Mouse (Mus musculus): ENCODE measurements around the gene Igdcc4. TPM values are rescaled to one million over a fixed set of nuclear protein-coding genes. Genes with fewer than 3 reads are reported as not detected.
A peak's percentile ranks its signal among the peaks of the same experiment; 100 is the strongest.

The Igdcc4 gene
- polyA plus RNA-seq, 1 experiment from 2014 or later, result 10.3 TPM

- Histone ChIP-seq H3K4me3 (ENCODE audit: low read depth, low read length) (peak overlapping the region; percentile 77), H3K9ac (ENCODE audit: low read depth, low read length) (no peak overlapping the region; the same call in 1 of the 2 replicates), H3K4me2 (replicated peaks; ENCODE audit: low read depth, low read length) (peak overlapping the region; percentile 99), H3K27me3 (ENCODE audit: control insufficient read depth, insufficient read depth, low read length) (peaks cover 2% of the 10 kb centered on the region; the same call in 1 of the 2 replicates), H3K27ac (ENCODE audit: low read depth, low read length) (peak overlapping the region; percentile 70), H3K36me3 (ENCODE audit: control insufficient read depth, insufficient read depth, low read length) (no peaks in the 10 kb centered on the region), H3K9me3 (ENCODE audit: control insufficient read depth, low read length) (peaks cover 3% of the 10 kb centered on the region; the same call in 1 of the 2 replicates), H3K4me1 (replicated peaks; ENCODE audit: control insufficient read depth, insufficient read depth, low read length) (peaks cover 5% of the 10 kb centered on the region)
- DNase-seq (ENCODE audit: low spot score), result peak; percentile 39
- no peak for ATAC-seq (ENCODE audit: low FRiP score)
- 35% methylated on average over 8 of the region's 8 CpGs for WGBS
Observed at GRCm38 (mm10) chr9:65103173-65103752, 2.0 kb downstream of the Igdcc4 start.

GRCm38 (mm10) chr9:65106821-65107220, 5.5 kb downstream of the Igdcc4 start:
- WGBS, result 94% methylated on average over 4 of the region's 4 CpGs

GRCm38 (mm10) chr9:65107893-65108292, 6.6 kb downstream of the Igdcc4 start:
- H3K36me3 ChIP-seq (ENCODE audit: control insufficient read depth, insufficient read depth, low read length), result no peaks in the 10 kb centered on the region
- no peak overlapping the region for H3K27ac ChIP-seq (ENCODE audit: low read depth, low read length)
- ATAC-seq (ENCODE audit: low FRiP score) (no peak), DNase-seq (ENCODE audit: low spot score) (no peak)
- 90% methylated on average over 1 of the region's 1 CpGs for WGBS
- H3K4me3 ChIP-seq (ENCODE audit: low read depth, low read length), result no peak overlapping the region
- H3K4me2 ChIP-seq (replicated peaks; ENCODE audit: low read depth, low read length), result no peak overlapping the region
- H3K9me3 ChIP-seq (ENCODE audit: control insufficient read depth, low read length), result no peaks in the 10 kb centered on the region
- no peak overlapping the region for H3K9ac ChIP-seq (ENCODE audit: low read depth, low read length)
- H3K27me3 ChIP-seq (ENCODE audit: control insufficient read depth, insufficient read depth, low read length), result peaks cover 2% of the 10 kb centered on the region; the same call in 1 of the 2 replicates
- H3K4me1 ChIP-seq (replicated peaks; ENCODE audit: control insufficient read depth, insufficient read depth, low read length), result peaks cover 12% of the 10 kb centered on the region

More at GRCm38 (mm10) chr9:65106821-65107220, 5.5 kb downstream of the Igdcc4 start:
- Histone ChIP-seq H3K4me2 (replicated peaks; ENCODE audit: low read depth, low read length) (no peak overlapping the region), H3K9me3 (ENCODE audit: control insufficient read depth, low read length) (no peaks in the 10 kb centered on the region), H3K9ac (ENCODE audit: low read depth, low read length) (no peak overlapping the region), H3K4me3 (ENCODE audit: low read depth, low read length) (no peak overlapping the region), H3K27ac (ENCODE audit: low read depth, low read length) (no peak overlapping the region), H3K36me3 (ENCODE audit: control insufficient read depth, insufficient read depth, low read length) (no peaks in the 10 kb centered on the region), H3K27me3 (ENCODE audit: control insufficient read depth, insufficient read depth, low read length) (peaks cover 2% of the 10 kb centered on the region; the same call in 1 of the 2 replicates), H3K4me1 (replicated peaks; ENCODE audit: control insufficient read depth, insufficient read depth, low read length) (peaks cover 12% of the 10 kb centered on the region)
- DNase-seq (ENCODE audit: low spot score) (no peak), ATAC-seq (ENCODE audit: low FRiP score) (no peak)

- 6% methylated on average over 24 of the region's 24 CpGs for WGBS
- DNase-seq (ENCODE audit: low spot score), result peak; percentile 80
Observed at GRCm38 (mm10) chr9:65109132-65110072, 8.1 kb downstream of the Igdcc4 start.

GRCm38 (mm10) chr9:65111698-65112097, 10.4 kb downstream of the Igdcc4 start:
- no peak for ATAC-seq (ENCODE audit: low FRiP score)
- Histone ChIP-seq H3K4me3 (ENCODE audit: low read depth, low read length) (no peak overlapping the region), H3K4me1 (replicated peaks; ENCODE audit: control insufficient read depth, insufficient read depth, low read length) (peaks cover 7% of the 10 kb centered on the region; the same call in 1 of the 2 replicates), H3K36me3 (ENCODE audit: control insufficient read depth, insufficient read depth, low read length) (no peaks in the 10 kb centered on the region), H3K9me3 (ENCODE audit: control insufficient read depth, low read length) (no peaks in the 10 kb centered on the region), H3K4me2 (replicated peaks; ENCODE audit: low read depth, low read length) (no peak overlapping the region), H3K9ac (ENCODE audit: low read depth, low read length) (no peak overlapping the region), H3K27ac (ENCODE audit: low read depth, low read length) (no peak overlapping the region), H3K27me3 (ENCODE audit: control insufficient read depth, insufficient read depth, low read length) (no peaks in the 10 kb centered on the region)
- WGBS, result 92% methylated on average over 5 of the region's 5 CpGs
- DNase-seq (ENCODE audit: low spot score), result no peak

More at GRCm38 (mm10) chr9:65109132-65110072, 8.1 kb downstream of the Igdcc4 start:
- peaks cover 7% of the 10 kb centered on the region; the same call in 1 of the 2 replicates for H3K4me1 ChIP-seq (replicated peaks; ENCODE audit: control insufficient read depth, insufficient read depth, low read length)
- peak overlapping the region; percentile 31 for H3K4me2 ChIP-seq (replicated peaks; ENCODE audit: low read depth, low read length)
- H3K27me3 ChIP-seq (ENCODE audit: control insufficient read depth, insufficient read depth, low read length), result no peaks in the 10 kb centered on the region
- no peak overlapping the region for H3K4me3 ChIP-seq (ENCODE audit: low read depth, low read length)
- H3K27ac ChIP-seq (ENCODE audit: low read depth, low read length), result peak overlapping the region; percentile 90
- peak overlapping the region; percentile 43; the same call in 1 of the 2 replicates for H3K9ac ChIP-seq (ENCODE audit: low read depth, low read length)
- H3K9me3 ChIP-seq (ENCODE audit: control insufficient read depth, low read length), result no peaks in the 10 kb centered on the region
- no peaks in the 10 kb centered on the region for H3K36me3 ChIP-seq (ENCODE audit: control insufficient read depth, insufficient read depth, low read length)
- ATAC-seq (ENCODE audit: low FRiP score), result peak; percentile 89

- 92% methylated on average over 2 of the region's 2 CpGs for WGBS
- no peak overlapping the region for H3K4me2 ChIP-seq (replicated peaks; ENCODE audit: low read depth, low read length)
- peaks cover 7% of the 10 kb centered on the region; the same call in 1 of the 2 replicates for H3K4me1 ChIP-seq (replicated peaks; ENCODE audit: control insufficient read depth, insufficient read depth, low read length)
- H3K4me3 ChIP-seq (ENCODE audit: low read depth, low read length), result no peak overlapping the region
- no peaks in the 10 kb centered on the region for H3K27me3 ChIP-seq (ENCODE audit: control insufficient read depth, insufficient read depth, low read length)
- no peak for ATAC-seq (ENCODE audit: low FRiP score)
- no peaks in the 10 kb centered on the region for H3K9me3 ChIP-seq (ENCODE audit: control insufficient read depth, low read length)
- no peaks in the 10 kb centered on the region for H3K36me3 ChIP-seq (ENCODE audit: control insufficient read depth, insufficient read depth, low read length)
- H3K27ac ChIP-seq (ENCODE audit: low read depth, low read length), result no peak overlapping the region
- H3K9ac ChIP-seq (ENCODE audit: low read depth, low read length), result no peak overlapping the region
- no peak for DNase-seq (ENCODE audit: low spot score)
Observed at GRCm38 (mm10) chr9:65113694-65114093, 12.4 kb downstream of the Igdcc4 start.

GRCm38 (mm10) chr9:65115891-65116290, 14.6 kb downstream of the Igdcc4 start:
- WGBS, result 78% methylated on average over 2 of the region's 2 CpGs
- DNase-seq (ENCODE audit: low spot score) (no peak), ATAC-seq (ENCODE audit: low FRiP score) (no peak)
- Histone ChIP-seq H3K9me3 (ENCODE audit: control insufficient read depth, low read length) (no peaks in the 10 kb centered on the region), H3K9ac (ENCODE audit: low read depth, low read length) (no peak overlapping the region), H3K36me3 (ENCODE audit: control insufficient read depth, insufficient read depth, low read length) (no peaks in the 10 kb centered on the region), H3K27ac (ENCODE audit: low read depth, low read length) (no peak overlapping the region), H3K4me3 (ENCODE audit: low read depth, low read length) (no peak overlapping the region), H3K4me1 (replicated peaks; ENCODE audit: control insufficient read depth, insufficient read depth, low read length) (no peaks in the 10 kb centered on the region), H3K27me3 (ENCODE audit: control insufficient read depth, insufficient read depth, low read length) (no peaks in the 10 kb centered on the region), H3K4me2 (replicated peaks; ENCODE audit: low read depth, low read length) (no peak overlapping the region)

GRCm38 (mm10) chr9:65117516-65117915, 16.2 kb downstream of the Igdcc4 start:
- no peak overlapping the region for H3K4me2 ChIP-seq (replicated peaks; ENCODE audit: low read depth, low read length)
- H3K36me3 ChIP-seq (ENCODE audit: control insufficient read depth, insufficient read depth, low read length), result no peaks in the 10 kb centered on the region
- H3K27me3 ChIP-seq (ENCODE audit: control insufficient read depth, insufficient read depth, low read length), result no peaks in the 10 kb centered on the region
- H3K9ac ChIP-seq (ENCODE audit: low read depth, low read length), result no peak overlapping the region
- no peak overlapping the region for H3K4me3 ChIP-seq (ENCODE audit: low read depth, low read length)
- 63% methylated on average over 2 of the region's 2 CpGs for WGBS
- no peak overlapping the region for H3K27ac ChIP-seq (ENCODE audit: low read depth, low read length)
- no peak for ATAC-seq (ENCODE audit: low FRiP score)
- DNase-seq (ENCODE audit: low spot score), result no peak
- H3K9me3 ChIP-seq (ENCODE audit: control insufficient read depth, low read length), result no peaks in the 10 kb centered on the region
- H3K4me1 ChIP-seq (replicated peaks; ENCODE audit: control insufficient read depth, insufficient read depth, low read length), result no peaks in the 10 kb centered on the region

Measured in hindbrain, embryonic 11.5 days (tissue).